Mouse (Mus musculus): ENCODE measurements around the gene Il4i1.
A peak's percentile ranks its signal among the peaks of the same experiment; 100 is the strongest.

Il4i1 gene

GRCm38 (mm10) chr7:44849416-44850111 is 33.4 kb downstream of the Il4i1 start:
- peak; percentile 95 for DNase-seq

GRCm38 (mm10) chr7:44850146-44850545 is 34.0 kb downstream of the Il4i1 start:
- DNase-seq = peak; percentile 80

- no peak for DNase-seq
Measured at GRCm38 (mm10) chr7:44850789-44851624, 34.8 kb downstream of the Il4i1 start.

GRCm38 (mm10) chr7:44851625-44852234 is 35.5 kb downstream of the Il4i1 start:
- DNase-seq = no peak

GRCm38 (mm10) chr7:44852259-44853027 is 36.3 kb downstream of the Il4i1 start:
- no peak for DNase-seq

GRCm38 (mm10) chr7:44853065-44853464 is 36.9 kb downstream of the Il4i1 start:
- no peak for DNase-seq

GRCm38 (mm10) chr7:44853596-44854355 is 37.6 kb downstream of the Il4i1 start:
- no peak for DNase-seq

- DNase-seq = peak; percentile 93
Measured at GRCm38 (mm10) chr7:44854356-44855031, 38.3 kb downstream of the Il4i1 start.

GRCm38 (mm10) chr7:44855036-44855435 is 38.8 kb downstream of the Il4i1 start:
- no peak for DNase-seq

- no peak for DNase-seq
Measured at GRCm38 (mm10) chr7:44856265-44856916, 40.2 kb downstream of the Il4i1 start.

- DNase-seq = peak; percentile 92
Measured at GRCm38 (mm10) chr7:44857042-44857552, 40.9 kb downstream of the Il4i1 start, which contains the start of gene Pnkp. Gene Pnkp, plus strand, starts transcription at chr7:44857139.

- peak; percentile 73 for DNase-seq
Measured at GRCm38 (mm10) chr7:44857905-44858304, 41.7 kb downstream of the Il4i1 start.

- DNase-seq = no peak
Measured at GRCm38 (mm10) chr7:44859896-44860295, 43.7 kb downstream of the Il4i1 start.

- DNase-seq = peak; percentile 75
Measured at GRCm38 (mm10) chr7:44860576-44861428, 44.6 kb downstream of the Il4i1 start.

GRCm38 (mm10) chr7:44861429-44861816 is 45.2 kb downstream of the Il4i1 start:
- DNase-seq = no peak

- no peak for DNase-seq
Measured at GRCm38 (mm10) chr7:44862434-44862833, 46.2 kb downstream of the Il4i1 start.

- DNase-seq = no peak
Measured at GRCm38 (mm10) chr7:44863210-44863609, 47.0 kb downstream of the Il4i1 start.

- no peak for DNase-seq
Measured at GRCm38 (mm10) chr7:44863982-44864494, 47.9 kb downstream of the Il4i1 start.
